Mouse (Mus musculus) intestine, postnatal 0 days (tissue): ENCODE results near the gene Chkb. TPM values are rescaled to one million over a fixed set of nuclear protein-coding genes. Genes with fewer than 3 reads are reported as not detected.

ENCODE experiments used
- ATAC-seq: fragments of 200-750 bp; cut with Nextera tagmentation; 2 replicates; pipeline ENCODE4 v1.8.0; 2017; ENCODE audit warnings: mild to moderate bottlenecking, moderate TSS enrichment, moderate library complexity
- H3K27ac ChIP-seq: fragments of 300-500 bp; sonication (generic); 2 replicates; pipeline ENCODE4 v1.5.1; 2014; ENCODE audit warnings: mild to moderate bottlenecking, low read depth, low read length, moderate library complexity
- H3K27me3 ChIP-seq: fragments of 300-500 bp; sonication (generic); replicated peaks from 2 replicates; pipeline ENCODE4 v1.6.1; 2014; ENCODE audit warnings: low read length, mixed read lengths; ENCODE audit not compliant: control insufficient read depth, insufficient read depth
- H3K36me3 ChIP-seq: fragments of 300-500 bp; sonication (generic); 2 replicates; pipeline ENCODE4 v1.6.1; 2014; ENCODE audit warnings: mild to moderate bottlenecking, moderate library complexity; ENCODE audit not compliant: control insufficient read depth, insufficient read depth
- H3K4me1 ChIP-seq: fragments of 300-500 bp; sonication (generic); replicated peaks from 2 replicates; pipeline ENCODE4 v1.6.1; 2014; ENCODE audit warnings: antibody characterized with exemption, low read length, mixed read lengths; ENCODE audit not compliant: control insufficient read depth, insufficient read depth
- H3K4me2 ChIP-seq: fragments of 300-500 bp; sonication (generic); replicated peaks from 2 replicates; pipeline ENCODE4 v1.6.1; 2014; ENCODE audit warnings: low read depth, mild to moderate bottlenecking, moderate library complexity
- H3K4me3 ChIP-seq: fragments of 300-500 bp; sonication (generic); 2 replicates; pipeline ENCODE4 v1.5.1; 2014; ENCODE audit warnings: low read depth, low read length
- H3K9ac ChIP-seq: fragments of 300-500 bp; sonication (generic); 2 replicates; pipeline ENCODE4 v1.6.1; 2014; ENCODE audit warnings: mild to moderate bottlenecking, low read depth, low read length
- H3K9me3 ChIP-seq: fragments of 300-500 bp; sonication (generic); 2 replicates; pipeline ENCODE4 v1.6.1; 2016; ENCODE audit warnings: mixed run types; ENCODE audit not compliant: control insufficient read depth
- CTCF ChIP-seq: sonication (generic); IDR thresholded peaks from 2 replicates; pipeline ENCODE4 v1.5.1; 2016; ENCODE audit warnings: low read depth, mild to moderate bottlenecking, control low read depth, antibody characterized with exemption, moderate library complexity
- WGBS: fragments of 180-500 bp; shearing (Covaris S2); extraction: QIAGEN DNeasy Blood & Tissue Kit; methylation state at CpG from one replicate; pipeline ENCODE4 v1.1.7; 2014; 5-methylcytosine and 5-hydroxymethylcytosine counted together
- polyA plus RNA-seq: library from polyadenylated mRNA; unstranded; fragments of >200 nt; fragmentation: Nextera tagmentation; extraction: Ambion mirVana; gene quantifications from 2 replicates; pipeline ENCODE4 v1.2.1, GENCODE M21; 2015

Gene Chkb
- polyA plus RNA-seq, 1 experiment from 2014 or later, result 85.8 TPM

DNA sequence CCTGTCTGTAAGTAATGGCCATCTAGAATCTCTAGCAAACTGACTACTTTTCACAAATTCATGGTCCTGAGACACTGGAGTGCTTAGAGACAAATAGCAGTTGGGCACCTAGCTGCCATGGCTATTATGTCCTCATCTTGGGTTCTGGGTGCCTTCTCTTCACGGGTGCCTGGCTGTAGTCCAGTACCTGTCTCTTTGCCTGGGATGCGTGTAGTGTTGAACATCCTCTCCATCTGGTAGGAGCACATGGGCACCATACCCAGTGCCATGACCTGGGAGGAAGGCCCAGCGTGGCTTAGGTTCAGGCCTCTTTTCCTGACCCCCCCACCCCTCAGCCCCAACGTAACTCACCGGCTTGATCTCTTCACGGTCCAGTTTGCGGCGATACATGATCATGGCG, 7.8 kb downstream of the Chkb start:
- no peak overlapping the region for H3K9ac ChIP-seq
- no peaks in the 10 kb centered on the region for H3K27me3 ChIP-seq
- H3K9me3 ChIP-seq, result no peaks in the 10 kb centered on the region
- H3K36me3 ChIP-seq, result peaks cover 39% of the 10 kb centered on the region
- no peak overlapping the region for H3K27ac ChIP-seq
- TF ChIP-seq CTCF, result no peak
- H3K4me3 ChIP-seq, result no peak overlapping the region
- no peak for ATAC-seq
- H3K4me2 ChIP-seq, result no peak overlapping the region
- no peaks in the 10 kb centered on the region for H3K4me1 ChIP-seq
- WGBS, result 92% methylated on average over 9 of the region's 9 CpGs

DNA sequence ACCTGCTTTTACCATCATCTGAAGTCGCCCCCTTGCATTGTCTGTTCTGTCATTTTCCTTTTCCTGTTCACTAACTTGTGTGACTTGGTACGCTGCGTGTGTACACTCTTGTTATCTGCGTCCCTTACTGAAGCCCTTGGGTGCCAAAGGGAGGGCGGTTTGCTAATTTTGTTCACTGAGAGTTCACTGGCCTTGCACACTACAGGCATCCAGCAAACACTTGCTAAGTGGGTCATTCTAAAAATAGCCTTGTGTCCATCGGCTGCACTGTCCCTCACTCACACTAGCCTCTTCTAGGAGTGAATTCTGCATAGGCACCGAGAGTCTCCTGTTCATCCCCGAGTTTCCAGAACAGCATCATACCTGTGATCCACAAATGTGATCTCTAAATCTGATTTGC, 14.4 kb downstream of the Chkb start:
- H3K9me3 ChIP-seq, result no peaks in the 10 kb centered on the region
- H3K4me1 ChIP-seq, result no peaks in the 10 kb centered on the region
- H3K9ac ChIP-seq, result no peak overlapping the region
- WGBS, result 89% methylated on average over 8 of the region's 8 CpGs
- H3K4me3 ChIP-seq, result no peak overlapping the region
- H3K27ac ChIP-seq, result no peak overlapping the region
- no peak overlapping the region for H3K4me2 ChIP-seq
- H3K36me3 ChIP-seq, result peaks cover 18% of the 10 kb centered on the region
- H3K27me3 ChIP-seq, result no peaks in the 10 kb centered on the region
- no peak for TF ChIP-seq CTCF
- no peak for ATAC-seq

DNA sequence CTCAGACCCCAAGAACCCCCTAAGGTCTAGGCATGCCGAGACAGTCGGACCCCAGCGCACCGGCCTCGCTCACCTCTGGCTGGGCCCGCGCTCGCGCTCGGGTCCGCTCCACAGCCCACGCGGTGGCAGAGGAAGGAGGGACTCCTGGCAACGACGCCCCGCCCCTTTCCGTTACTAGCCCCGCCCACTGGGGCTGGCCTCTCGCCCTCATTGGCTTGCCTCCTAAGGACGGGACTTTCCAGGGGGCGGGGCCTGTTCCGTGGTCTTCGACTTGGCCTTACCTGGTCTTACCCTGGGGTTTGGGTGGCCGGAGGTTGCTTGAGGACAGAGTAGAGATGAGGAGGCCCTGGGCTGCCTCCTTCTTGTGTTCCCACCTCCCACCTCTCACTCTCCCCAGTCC, 19.6 kb downstream of the Chkb start, which contains the start of gene Syce3:
TSS of gene Syce3 (minus strand) at position 386 of the 400 bp plus-strand sequence.
- no peak within 1 kb of the TSS for H3K4me2 ChIP-seq
- H3K9ac ChIP-seq, result no peak within 1 kb of the TSS
- WGBS, result 82% methylated on average over 17 of the region's 24 CpGs
- no peak within 1 kb of the TSS for H3K27ac ChIP-seq
- H3K9me3 ChIP-seq, result no peaks in the 10 kb centered on the region
- ATAC-seq, result no peak
- no peak within 1 kb of the TSS for H3K4me3 ChIP-seq
- no peaks in the 10 kb centered on the region for H3K4me1 ChIP-seq
- TF ChIP-seq CTCF, result no peak
- no peaks in the 10 kb centered on the region for H3K27me3 ChIP-seq
- H3K36me3 ChIP-seq, result no peaks in the 10 kb centered on the region

DNA sequence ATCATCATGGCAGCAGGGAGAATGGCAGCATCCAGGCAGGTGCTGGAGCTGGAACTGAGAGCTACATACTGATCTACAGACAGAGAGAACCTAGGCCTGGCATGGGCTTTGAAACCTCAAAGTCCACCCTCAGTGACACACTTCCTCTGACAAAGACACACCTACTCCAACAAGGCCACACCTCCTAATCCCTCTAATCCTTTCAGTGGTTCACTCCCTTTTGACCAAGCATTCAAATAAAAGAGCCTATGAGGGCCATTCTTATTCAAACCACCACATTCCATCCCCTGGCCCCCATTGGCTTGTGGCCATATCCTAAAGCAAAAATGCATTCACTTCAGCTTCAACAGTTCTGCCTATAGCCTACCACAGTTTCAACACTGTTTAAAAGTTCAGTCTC, 23.0 kb downstream of the Chkb start:
- Histone ChIP-seq H3K9me3 (no peaks in the 10 kb centered on the region), H3K27ac (no peak overlapping the region), H3K36me3 (no peaks in the 10 kb centered on the region), H3K4me3 (no peak overlapping the region), H3K4me1 (no peaks in the 10 kb centered on the region), H3K9ac (no peak overlapping the region), H3K4me2 (no peak overlapping the region), H3K27me3 (no peaks in the 10 kb centered on the region)
- TF ChIP-seq CTCF, result no peak
- ATAC-seq, result no peak

DNA sequence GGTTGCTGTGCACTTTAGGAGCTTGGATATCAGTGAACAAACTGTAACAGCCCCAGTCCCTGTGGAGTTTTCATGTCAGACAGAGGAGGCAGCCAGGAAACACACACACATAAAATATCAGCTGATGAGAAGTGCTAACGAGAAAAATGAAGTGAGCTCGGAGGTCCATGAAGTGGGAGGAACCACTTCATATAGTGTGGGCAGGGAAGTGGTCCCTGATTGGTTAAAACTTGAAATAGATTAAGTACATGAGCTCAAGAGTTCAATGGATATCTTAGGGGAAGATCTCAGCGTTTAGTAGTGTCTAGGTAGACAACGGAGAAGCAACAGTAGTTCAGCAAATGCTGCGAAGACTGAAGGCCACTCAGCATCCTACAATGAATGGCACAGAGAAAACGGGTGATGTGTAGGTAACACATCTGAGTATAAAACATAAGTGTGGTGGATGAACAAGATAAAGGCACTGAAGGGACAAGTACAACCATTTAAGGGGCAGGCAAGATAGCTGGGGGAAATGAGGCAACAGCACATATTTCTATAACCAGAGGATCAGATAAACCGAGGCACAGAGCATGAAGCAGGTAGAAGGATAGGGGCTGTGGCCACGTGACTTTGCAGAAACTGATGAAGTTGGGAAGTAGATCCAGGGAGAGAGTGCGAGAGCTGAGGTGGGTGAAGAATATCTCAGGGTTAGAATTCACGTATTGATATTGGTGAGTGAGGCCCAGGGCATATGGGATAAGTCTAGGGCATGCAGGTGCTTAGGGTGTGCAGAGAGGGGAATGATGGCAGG, 24.7 kb downstream of the Chkb start:
- H3K9ac ChIP-seq, result no peak overlapping the region
- 81% methylated on average over 10 of the region's 10 CpGs for WGBS
- no peaks in the 10 kb centered on the region for H3K27me3 ChIP-seq
- no peak for TF ChIP-seq CTCF
- no peak for ATAC-seq
- no peak overlapping the region for H3K4me2 ChIP-seq
- H3K9me3 ChIP-seq, result no peaks in the 10 kb centered on the region
- H3K27ac ChIP-seq, result no peak overlapping the region
- no peaks in the 10 kb centered on the region for H3K4me1 ChIP-seq
- no peak overlapping the region for H3K4me3 ChIP-seq
- no peaks in the 10 kb centered on the region for H3K36me3 ChIP-seq

DNA sequence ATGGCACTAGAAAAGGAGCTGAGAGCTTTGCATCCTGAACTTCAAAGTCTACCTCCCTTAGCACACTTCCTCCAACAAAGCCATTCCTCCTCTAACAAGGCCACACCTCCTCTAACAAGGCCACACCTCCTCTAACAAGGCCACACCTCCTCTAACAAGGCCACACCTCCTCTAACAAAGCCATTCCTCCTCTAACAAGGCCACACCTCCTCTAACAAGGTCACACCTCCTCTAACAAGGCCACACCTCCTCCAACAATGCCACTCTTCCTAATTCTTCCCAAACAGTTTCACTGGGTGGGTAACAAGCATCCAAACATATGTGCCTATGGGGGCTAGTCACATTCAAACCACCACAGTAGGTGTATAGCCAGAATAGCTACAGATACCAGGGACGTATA, 27.2 kb downstream of the Chkb start:
- H3K4me3 ChIP-seq, result no peak overlapping the region
- no peak overlapping the region for H3K4me2 ChIP-seq
- no peak overlapping the region for H3K27ac ChIP-seq
- no peaks in the 10 kb centered on the region for H3K36me3 ChIP-seq
- no peaks in the 10 kb centered on the region for H3K27me3 ChIP-seq
- H3K4me1 ChIP-seq, result no peaks in the 10 kb centered on the region
- TF ChIP-seq CTCF, result no peak
- WGBS, result 83% methylated on average over 1 of the region's 1 CpGs
- H3K9ac ChIP-seq, result no peak overlapping the region
- no peaks in the 10 kb centered on the region for H3K9me3 ChIP-seq
- no peak for ATAC-seq
